Mouse (Mus musculus) small intestine, adult 2 months (tissue): ENCODE results near the gene Mapre3. TPM values are rescaled to one million over a fixed set of nuclear protein-coding genes. Genes with fewer than 3 reads are reported as not detected.

Experiments used
- H3K27ac ChIP-seq: fragments of 200-500 bp; 2 replicates; pipeline ENCODE4 v1.5.1; 2012; ENCODE audit warnings: low read depth, low read length, control low read depth, inconsistent platforms; ENCODE audit not compliant: insufficient read depth
- H3K27me3 ChIP-seq: fragments of 200-500 bp; 2 replicates; pipeline ENCODE4 v1.6.1; 2012; ENCODE audit warnings: mild to moderate bottlenecking, moderate library complexity, low read length, inconsistent platforms; ENCODE audit not compliant: control insufficient read depth, insufficient read depth
- H3K36me3 ChIP-seq: fragments of 200-500 bp; 2 replicates; pipeline ENCODE4 v1.6.1; 2012; ENCODE audit warnings: mild to moderate bottlenecking, low read length, control low read depth, inconsistent platforms; ENCODE audit not compliant: control insufficient read depth, insufficient read depth
- H3K4me1 ChIP-seq: fragments of 200-500 bp; 2 replicates; pipeline ENCODE4 v1.6.1; 2012; ENCODE audit warnings: low read length, inconsistent platforms, mixed read lengths; ENCODE audit not compliant: control insufficient read depth, insufficient read depth, insufficient read length
- H3K4me3 ChIP-seq: fragments of 200-500 bp; 2 replicates; pipeline ENCODE4 v1.5.1; 2012; ENCODE audit warnings: low read depth, mild to moderate bottlenecking, control low read depth, inconsistent platforms, low read length, moderate library complexity
- CTCF ChIP-seq: fragments of 200-500 bp; IDR thresholded peaks from 2 replicates; pipeline ENCODE4 v1.5.1; 2012; ENCODE audit warnings: low read depth, mild to moderate bottlenecking, control low read depth, inconsistent platforms, low read length, moderate library complexity, mixed read lengths; ENCODE audit not compliant: insufficient replicate concordance, insufficient read length; ENCODE audit errors: extremely low read depth
- POLR2A ChIP-seq: fragments of 200-500 bp; IDR thresholded peaks from 2 replicates; pipeline ENCODE4 v1.6.1; 2012; ENCODE audit warnings: low read depth, mild to moderate bottlenecking, control low read depth, inconsistent platforms, low read length, moderate library complexity
- WGBS: fragments of 180-500 bp; shearing (Covaris S2); methylation state at CpG from one replicate; pipeline ENCODE4 v1.1.7; 2018; 5-methylcytosine and 5-hydroxymethylcytosine counted together
- polyA plus RNA-seq: library from polyadenylated mRNA; depleted of rRNA; stranded (reverse); fragments of >200 nt; gene quantifications from 2 replicates; pipeline ENCODE4 v1.2.3, GENCODE M21; 2012; rRNA removed

Gene Mapre3
- polyA plus RNA-seq = 26.2 and 28.7 TPM in 2 replicates

DNA sequence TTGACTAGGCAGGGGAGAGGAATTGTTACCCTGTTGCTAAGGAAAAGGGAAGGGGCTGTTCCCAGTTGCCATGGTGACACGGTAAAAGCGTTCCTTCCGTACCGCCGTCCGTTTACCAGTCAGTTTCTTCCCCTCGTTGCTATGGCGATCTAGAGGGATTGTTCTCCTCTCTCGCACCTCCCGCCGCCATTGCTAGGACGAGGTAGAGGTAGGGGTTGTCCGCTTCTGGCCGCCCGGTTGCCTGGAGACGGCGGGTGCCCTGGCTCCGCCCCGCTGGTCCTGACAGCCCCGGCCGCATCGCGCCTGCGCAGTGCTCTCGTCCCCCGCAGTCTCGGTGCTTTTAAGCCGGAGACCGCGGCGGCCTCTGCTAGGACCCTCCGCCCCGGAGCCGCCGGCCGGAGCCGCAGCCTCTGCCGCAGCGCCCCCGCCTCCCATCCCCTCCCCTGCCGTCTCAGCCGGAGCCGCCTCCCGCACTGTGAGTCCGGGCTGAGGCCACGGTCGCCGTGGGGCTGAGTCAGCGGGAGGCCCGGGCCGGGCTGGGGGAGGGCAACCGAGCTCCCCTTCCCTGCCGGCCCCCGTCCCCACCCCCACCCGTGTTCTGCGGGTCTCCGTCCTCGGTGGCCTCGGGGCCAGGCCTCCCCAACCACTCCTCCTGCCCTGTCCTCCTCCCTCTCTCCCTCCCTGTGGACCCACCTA is at the start of gene Mapre3:
Gene Mapre3 (plus strand): TSS at position 218 of the 696 bp plus-strand sequence.
- Histone ChIP-seq H3K27ac (no peak within 1 kb of the TSS), H3K4me1 (peaks cover 17% of the 10 kb centered on the region), H3K36me3 (no peaks in the 10 kb centered on the region), H3K27me3 (0 out of 2 replicates have a peak, but pooled peaks cover 8% of the 10 kb centered on the region), H3K4me3 (peak within 1 kb of the TSS; percentile 69)
- WGBS = 1% methylated on average over 57 of the region's 59 CpGs
- no peak for TF ChIP-seq POLR2A
- TF ChIP-seq CTCF = no peak

DNA sequence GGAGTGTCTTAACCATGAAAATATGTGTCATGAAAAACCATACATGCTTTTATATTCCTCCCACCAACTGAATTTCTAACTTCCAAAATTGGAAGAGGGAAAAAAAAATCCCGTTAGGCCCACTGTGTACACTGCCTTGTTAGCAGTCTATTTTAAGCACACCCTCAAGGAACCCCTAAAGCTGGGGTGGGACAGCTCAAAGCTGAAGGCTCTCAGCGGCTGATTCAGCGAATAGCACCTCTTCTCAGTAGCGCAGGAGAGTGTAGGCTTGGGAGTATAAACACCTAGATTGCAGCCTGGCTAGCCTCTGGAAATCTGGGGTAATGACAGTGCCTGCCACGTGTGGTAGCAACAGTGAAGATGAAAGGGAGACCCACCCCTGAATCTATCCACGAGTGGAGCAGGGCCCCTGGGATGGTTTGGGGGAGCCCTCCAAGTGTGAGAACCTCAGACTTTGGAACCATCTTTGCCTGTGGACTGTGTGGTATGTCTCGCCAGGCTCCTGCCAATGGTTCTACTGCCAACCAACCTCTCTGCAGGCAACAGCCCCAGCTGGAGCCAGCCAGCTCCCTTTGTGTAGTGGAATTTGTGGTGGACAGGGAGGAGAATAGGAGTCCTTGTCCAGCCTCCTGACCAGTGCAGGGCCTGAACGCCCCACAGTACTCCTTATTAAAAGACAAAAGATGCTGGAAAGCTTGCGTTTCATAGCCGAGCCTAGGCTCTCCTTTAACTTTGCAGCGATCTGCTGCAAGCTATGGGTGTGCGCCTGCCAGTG is 48.7 kb upstream of the Mapre3 start:
- no peak overlapping the region for H3K27ac ChIP-seq
- peaks cover 10% of the 10 kb centered on the region; the same call in 1 of the 2 replicates for H3K4me1 ChIP-seq
- 90% methylated on average over 12 of the region's 12 CpGs for WGBS
- H3K27me3 ChIP-seq = no peaks in the 10 kb centered on the region
- no peaks in the 10 kb centered on the region for H3K36me3 ChIP-seq
- no peak for TF ChIP-seq POLR2A
- no peak for TF ChIP-seq CTCF
- H3K4me3 ChIP-seq = no peak overlapping the region

DNA sequence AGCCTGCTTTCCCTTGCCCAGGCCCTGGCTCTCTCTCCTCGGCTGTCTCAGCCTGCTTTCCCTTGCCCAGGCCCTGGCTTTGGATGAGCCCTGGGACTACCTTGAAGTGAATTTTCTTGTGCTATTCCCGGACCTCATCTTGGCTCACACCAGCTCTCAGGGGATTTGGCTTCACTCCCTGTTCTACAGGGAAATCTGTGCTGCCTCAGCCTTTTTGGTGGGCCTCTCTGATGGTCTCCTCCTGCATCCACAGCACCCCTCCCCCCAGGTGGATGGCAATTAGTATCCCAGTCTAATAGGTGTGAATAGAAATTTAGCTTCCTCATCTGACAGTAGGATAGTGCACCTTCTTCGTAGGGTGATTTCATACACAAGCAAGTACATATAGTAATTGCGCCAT is 46.4 kb upstream of the Mapre3 start:
- no peak overlapping the region for H3K27ac ChIP-seq
- TF ChIP-seq CTCF (no peak), POLR2A (no peak)
- 41% methylated on average over 4 of the region's 4 CpGs for WGBS
- no peak overlapping the region for H3K4me3 ChIP-seq
- peaks cover 10% of the 10 kb centered on the region; the same call in 1 of the 2 replicates for H3K4me1 ChIP-seq
- no peaks in the 10 kb centered on the region for H3K36me3 ChIP-seq
- H3K27me3 ChIP-seq = no peaks in the 10 kb centered on the region

DNA sequence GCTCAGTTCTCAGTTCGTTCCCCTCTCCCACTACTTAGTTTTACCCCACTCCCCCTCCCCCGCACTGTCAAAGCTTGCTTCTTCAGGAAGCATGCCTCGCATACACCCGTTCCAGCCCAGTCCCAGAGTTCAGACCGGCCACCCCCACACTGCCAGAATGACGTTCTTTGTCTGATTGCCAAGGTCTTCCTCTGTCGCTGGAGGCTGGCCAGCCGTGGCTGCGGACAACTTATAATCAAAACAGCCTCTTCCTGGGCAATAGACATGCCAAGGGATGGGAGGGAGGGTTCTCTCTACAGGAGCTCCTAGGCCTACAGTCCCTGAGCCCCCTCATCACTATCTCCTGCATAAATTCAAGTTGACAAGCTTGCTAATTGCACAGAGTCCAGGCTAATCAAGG is 45.8 kb upstream of the Mapre3 start:
- H3K4me3 ChIP-seq = no peak overlapping the region
- no peak overlapping the region for H3K27ac ChIP-seq
- H3K36me3 ChIP-seq = no peaks in the 10 kb centered on the region
- no peaks in the 10 kb centered on the region for H3K27me3 ChIP-seq
- H3K4me1 ChIP-seq = peaks cover 10% of the 10 kb centered on the region; the same call in 1 of the 2 replicates
- 5% methylated on average over 9 of the region's 9 CpGs for WGBS
- no peak for TF ChIP-seq POLR2A
- TF ChIP-seq CTCF = no peak

DNA sequence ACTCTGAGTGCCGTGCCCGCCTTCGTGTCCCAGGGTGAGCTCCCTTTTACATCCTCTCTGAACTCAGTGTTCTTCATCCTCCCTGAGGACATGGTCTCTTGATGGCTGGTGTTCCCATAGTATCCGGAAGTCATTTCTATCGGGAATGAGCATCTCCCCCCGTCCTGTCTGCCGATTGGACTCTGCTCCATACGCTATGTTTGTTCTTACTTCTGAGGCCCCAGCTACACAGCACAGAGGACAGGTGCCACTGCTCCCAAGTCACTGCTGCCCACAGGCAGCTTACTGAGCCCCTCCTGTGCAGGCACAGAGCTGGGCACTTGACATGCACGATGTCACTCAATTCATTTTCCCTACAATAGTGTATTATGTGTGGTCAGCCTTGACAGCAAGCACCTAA is 45.4 kb upstream of the Mapre3 start:
- 21% methylated on average over 9 of the region's 9 CpGs for WGBS
- H3K4me3 ChIP-seq = no peak overlapping the region
- no peaks in the 10 kb centered on the region for H3K27me3 ChIP-seq
- no peak overlapping the region for H3K27ac ChIP-seq
- peaks cover 10% of the 10 kb centered on the region; the same call in 1 of the 2 replicates for H3K4me1 ChIP-seq
- no peaks in the 10 kb centered on the region for H3K36me3 ChIP-seq
- TF ChIP-seq CTCF (no peak), POLR2A (no peak)

DNA sequence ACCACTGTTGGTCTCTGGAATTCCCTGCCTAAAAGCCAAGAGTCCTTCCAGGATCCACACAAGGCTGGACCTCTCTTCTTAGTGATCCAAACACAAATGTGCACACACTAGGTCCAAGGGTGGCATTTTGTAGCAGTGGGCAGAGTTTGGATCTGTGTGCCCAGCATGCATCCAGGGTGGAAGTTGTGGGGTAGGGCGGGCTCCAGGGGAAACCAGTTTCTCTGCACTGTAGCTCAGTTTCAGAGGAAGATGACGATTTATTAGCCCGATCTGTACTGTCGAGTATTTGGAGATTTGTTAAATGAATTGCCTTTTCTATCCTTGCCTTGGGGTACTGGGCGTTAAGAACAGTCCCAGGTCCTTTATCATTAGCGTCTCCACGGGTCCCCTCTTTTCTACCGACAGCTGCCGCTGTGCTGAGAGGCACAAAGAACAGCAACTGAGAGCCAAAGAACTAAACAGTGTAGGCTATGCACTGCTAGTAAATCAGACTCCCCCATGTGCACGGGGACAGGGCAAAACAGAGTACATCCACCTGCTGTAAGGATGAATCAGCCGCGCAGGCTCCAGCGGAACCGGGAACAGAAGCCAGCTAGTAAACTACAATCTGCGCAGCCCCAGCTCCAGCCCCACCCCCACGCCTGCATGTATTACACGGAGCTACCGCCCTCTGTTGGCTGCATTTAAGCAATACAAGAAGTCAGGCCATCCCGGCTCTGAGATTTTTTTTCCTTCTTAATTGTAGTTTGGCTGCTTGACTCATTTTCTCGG is 39.7 kb upstream of the Mapre3 start:
- TF ChIP-seq CTCF (peak; percentile 82), POLR2A (no peak)
- H3K4me3 ChIP-seq = peak overlapping the region; percentile 16; the same call in 1 of the 2 replicates
- WGBS = 10% methylated on average over 20 of the region's 20 CpGs

More for the DNA sequence above, 39.7 kb upstream of the Mapre3 start:
- Histone ChIP-seq H3K4me1 (no peaks in the 10 kb centered on the region), H3K27me3 (no peaks in the 10 kb centered on the region), H3K36me3 (no peaks in the 10 kb centered on the region), H3K27ac (no peak overlapping the region)
